Mouse (Mus musculus): ENCODE results near the gene Setd3. TPM values are rescaled to one million over a fixed set of nuclear protein-coding genes. Genes with fewer than 3 reads are reported as not detected.
A peak's percentile ranks its signal among the peaks of the same experiment; 100 is the strongest.

The Setd3 gene
- polyA plus RNA-seq, 1 experiment from 2014 or later = 49.1 TPM

DNA sequence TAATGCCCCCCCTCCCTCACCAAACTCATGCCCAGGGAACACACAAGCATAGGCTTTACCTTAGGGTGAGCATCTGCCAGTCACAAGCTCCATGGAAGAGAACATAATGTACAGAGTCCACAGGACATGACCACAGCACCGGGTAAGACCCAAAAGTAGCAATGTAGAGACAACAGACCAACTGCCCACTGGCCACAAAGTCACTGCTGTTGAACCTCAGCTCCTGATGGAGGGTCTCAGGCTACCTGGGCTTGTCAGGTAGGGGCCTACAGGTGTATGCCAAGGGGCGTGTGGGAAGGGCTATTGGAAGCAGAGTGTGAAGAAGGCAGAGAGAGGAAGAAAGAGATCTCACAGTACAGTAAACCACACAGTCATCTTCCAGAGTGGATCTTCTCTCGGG, 111.9 kb downstream of the Setd3 start:
- 78% methylated on average over 3 of the region's 3 CpGs for WGBS
- Histone ChIP-seq H3K4me2 (replicated peaks; ENCODE audit: low read depth) (no peak overlapping the region), H3K4me1 (replicated peaks; ENCODE audit: control insufficient read depth, insufficient read depth, low read length) (no peaks in the 10 kb centered on the region), H3K27me3 (replicated peaks; ENCODE audit: control insufficient read depth, insufficient read depth, low read length) (no peaks in the 10 kb centered on the region), H3K9me3 (ENCODE audit: control insufficient read depth) (no peaks in the 10 kb centered on the region), H3K9ac (ENCODE audit: low read depth, low read length) (no peak overlapping the region), H3K27ac (ENCODE audit: low read depth, low read length) (no peak overlapping the region), H3K36me3 (ENCODE audit: control insufficient read depth, insufficient read depth) (no peaks in the 10 kb centered on the region), H3K4me3 (ENCODE audit: low read depth, low read length) (no peak overlapping the region)
- ATAC-seq = no peak
- TF ChIP-seq CTCF (IDR thresholded peaks at IDR 0.05; ENCODE audit: low read depth) = no peak

DNA sequence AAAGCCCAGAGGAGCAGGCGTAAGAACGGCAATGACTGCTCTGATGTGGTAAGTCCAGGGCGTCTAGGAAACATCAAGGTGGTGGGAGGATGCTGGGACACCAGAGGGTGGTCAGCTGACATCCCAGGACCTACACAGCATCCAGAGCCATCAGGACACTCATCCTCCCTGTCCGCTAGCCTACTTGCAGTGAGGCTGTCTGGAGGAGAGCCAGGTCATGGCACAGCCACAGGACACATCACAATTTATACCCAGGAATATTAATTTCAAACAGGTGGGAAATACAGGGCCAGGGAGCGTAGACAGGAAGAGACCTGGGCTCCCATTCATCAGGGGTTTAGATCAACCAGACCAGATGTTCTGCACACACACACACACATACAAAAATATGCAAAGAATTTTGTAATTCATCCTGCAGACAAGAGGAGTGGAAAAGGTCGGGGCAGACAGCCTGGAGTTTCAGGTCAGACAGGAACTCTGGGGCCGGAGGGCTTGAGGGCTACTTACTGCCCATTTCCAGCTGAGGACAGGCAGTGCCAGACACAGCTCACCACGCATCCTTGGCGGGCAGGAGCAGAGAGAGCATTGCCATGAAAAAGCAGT, 114.6 kb downstream of the Setd3 start:
- Histone ChIP-seq H3K9me3 (ENCODE audit: control insufficient read depth) (no peaks in the 10 kb centered on the region), H3K4me2 (replicated peaks; ENCODE audit: low read depth) (no peak overlapping the region), H3K9ac (ENCODE audit: low read depth, low read length) (no peak overlapping the region), H3K36me3 (ENCODE audit: control insufficient read depth, insufficient read depth) (no peaks in the 10 kb centered on the region), H3K4me1 (replicated peaks; ENCODE audit: control insufficient read depth, insufficient read depth, low read length) (no peaks in the 10 kb centered on the region), H3K4me3 (ENCODE audit: low read depth, low read length) (no peak overlapping the region), H3K27me3 (replicated peaks; ENCODE audit: control insufficient read depth, insufficient read depth, low read length) (no peaks in the 10 kb centered on the region), H3K27ac (ENCODE audit: low read depth, low read length) (no peak overlapping the region)
- no peak for ATAC-seq
- WGBS = 71% methylated on average over 9 of the region's 9 CpGs
- TF ChIP-seq CTCF (IDR thresholded peaks at IDR 0.05; ENCODE audit: low read depth) = no peak

DNA sequence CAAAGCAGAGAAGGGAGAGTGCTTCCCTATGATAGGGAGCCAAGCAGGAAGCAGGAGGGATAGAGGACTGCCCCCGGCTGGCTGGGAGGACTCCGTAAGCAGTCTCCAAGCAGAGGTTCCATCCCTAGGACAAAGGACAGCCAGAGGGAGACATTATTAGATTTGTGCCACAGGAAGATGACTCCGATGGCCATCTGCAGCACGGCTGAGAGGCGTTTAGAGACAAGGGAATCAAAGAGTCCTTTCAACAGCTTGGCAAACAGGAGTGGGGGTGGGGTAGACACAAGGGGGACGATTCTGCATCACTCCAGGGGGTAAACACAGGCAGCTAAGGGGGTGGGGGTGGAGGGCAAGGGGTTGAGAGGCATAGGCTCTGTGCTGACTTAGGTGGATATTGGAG, 115.1 kb downstream of the Setd3 start:
- no peak for ATAC-seq
- WGBS = 56% methylated on average over 6 of the region's 6 CpGs
- no peaks in the 10 kb centered on the region for H3K9me3 ChIP-seq (ENCODE audit: control insufficient read depth)

DNA sequence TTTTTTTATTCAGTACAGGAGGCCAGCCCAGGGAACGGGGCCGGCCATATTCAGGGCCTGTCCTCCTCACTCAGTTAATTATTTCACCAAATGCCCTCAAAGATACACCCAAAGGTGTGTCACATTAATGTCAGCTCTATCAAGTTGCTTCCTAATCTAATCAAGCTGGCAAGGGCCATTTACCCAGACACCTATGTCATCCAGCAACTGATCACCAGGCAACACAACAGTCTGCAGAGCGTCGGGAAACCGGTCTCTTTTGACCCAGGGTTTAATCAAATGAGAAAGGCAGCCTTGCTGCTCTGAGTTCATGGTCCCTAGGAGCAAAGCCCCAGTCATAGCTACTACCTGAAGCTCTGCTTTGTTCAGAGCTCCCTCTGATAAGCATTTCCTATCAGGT, 117.0 kb downstream of the Setd3 start:
- no peak overlapping the region for H3K27ac ChIP-seq (ENCODE audit: low read depth, low read length)
- ATAC-seq = peak; percentile 23; the same call in 1 of the 2 replicates

More for the DNA sequence above, 115.1 kb downstream of the Setd3 start:
- H3K4me1 ChIP-seq (replicated peaks; ENCODE audit: control insufficient read depth, insufficient read depth, low read length) = no peaks in the 10 kb centered on the region
- TF ChIP-seq CTCF (IDR thresholded peaks at IDR 0.05; ENCODE audit: low read depth) = no peak
- no peak overlapping the region for H3K4me2 ChIP-seq (replicated peaks; ENCODE audit: low read depth)
- H3K36me3 ChIP-seq (ENCODE audit: control insufficient read depth, insufficient read depth) = no peaks in the 10 kb centered on the region
- no peak overlapping the region for H3K9ac ChIP-seq (ENCODE audit: low read depth, low read length)
- H3K4me3 ChIP-seq (ENCODE audit: low read depth, low read length) = no peak overlapping the region
- no peak overlapping the region for H3K27ac ChIP-seq (ENCODE audit: low read depth, low read length)
- no peaks in the 10 kb centered on the region for H3K27me3 ChIP-seq (replicated peaks; ENCODE audit: control insufficient read depth, insufficient read depth, low read length)

DNA sequence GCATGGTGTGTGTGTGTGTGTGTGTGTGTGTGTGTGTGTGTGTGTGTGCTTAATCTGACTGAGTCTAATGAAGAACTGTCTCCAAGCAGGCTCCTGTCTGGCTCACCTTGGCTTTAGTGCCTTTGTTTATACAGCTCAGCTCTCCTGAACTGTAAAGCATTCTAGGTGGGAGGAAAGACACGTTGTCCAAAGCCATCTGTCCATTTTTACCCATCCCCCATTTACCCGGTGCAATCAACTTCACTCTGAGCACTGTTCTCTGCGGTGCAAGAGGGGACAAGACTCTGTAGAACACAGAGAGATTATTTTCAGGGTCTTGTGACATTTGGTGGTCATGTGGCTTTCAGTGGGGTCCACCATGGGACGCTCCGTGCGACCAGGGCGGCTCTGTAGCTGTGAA, 117.5 kb downstream of the Setd3 start:
- Histone ChIP-seq H3K4me3 (ENCODE audit: low read depth, low read length) (no peak overlapping the region), H3K4me1 (replicated peaks; ENCODE audit: control insufficient read depth, insufficient read depth, low read length) (no peaks in the 10 kb centered on the region), H3K9me3 (ENCODE audit: control insufficient read depth) (no peaks in the 10 kb centered on the region), H3K36me3 (ENCODE audit: control insufficient read depth, insufficient read depth) (no peaks in the 10 kb centered on the region), H3K27me3 (replicated peaks; ENCODE audit: control insufficient read depth, insufficient read depth, low read length) (no peaks in the 10 kb centered on the region), H3K9ac (ENCODE audit: low read depth, low read length) (no peak overlapping the region), H3K4me2 (replicated peaks; ENCODE audit: low read depth) (peak overlapping the region; percentile 17; the same call in 1 of the 2 replicates), H3K27ac (ENCODE audit: low read depth, low read length) (no peak overlapping the region)
- ATAC-seq = no peak
- no peak for TF ChIP-seq CTCF (IDR thresholded peaks at IDR 0.05; ENCODE audit: low read depth)
- 68% methylated on average over 7 of the region's 7 CpGs for WGBS

More for the DNA sequence above, 117.0 kb downstream of the Setd3 start:
- no peaks in the 10 kb centered on the region for H3K4me1 ChIP-seq (replicated peaks; ENCODE audit: control insufficient read depth, insufficient read depth, low read length)
- H3K36me3 ChIP-seq (ENCODE audit: control insufficient read depth, insufficient read depth) = no peaks in the 10 kb centered on the region
- 51% methylated on average over 5 of the region's 5 CpGs for WGBS
- H3K4me3 ChIP-seq (ENCODE audit: low read depth, low read length) = no peak overlapping the region
- no peaks in the 10 kb centered on the region for H3K27me3 ChIP-seq (replicated peaks; ENCODE audit: control insufficient read depth, insufficient read depth, low read length)
- no peak overlapping the region for H3K9ac ChIP-seq (ENCODE audit: low read depth, low read length)
- H3K4me2 ChIP-seq (replicated peaks; ENCODE audit: low read depth) = peak overlapping the region; percentile 17; the same call in 1 of the 2 replicates
- TF ChIP-seq CTCF (IDR thresholded peaks at IDR 0.05; ENCODE audit: low read depth) = no peak
- H3K9me3 ChIP-seq (ENCODE audit: control insufficient read depth) = no peaks in the 10 kb centered on the region

Other genes with a start within 250 kb of the Setd3 start
- 5.2 TPM in 2 replicates for gene Bcl11b, start 175.7 kb downstream of the Setd3 start, polyA plus RNA-seq (2015; fragmentation: Nextera tagmentation; extraction: Ambion mirVana)
- 3.0 and 3.3 TPM in 2 replicates for gene Ccnk, start 265 bp upstream of the Setd3 start, polyA plus RNA-seq (2015; fragmentation: Nextera tagmentation; extraction: Ambion mirVana)
- gene Ccdc85c, start 96.1 kb upstream of the Setd3 start, polyA plus RNA-seq (2015; fragmentation: Nextera tagmentation; extraction: Ambion mirVana) = 10.1 and 12.0 TPM in 2 replicates
- 0.20 TPM in 2 replicates for gene Hhipl1, start 127.0 kb upstream of the Setd3 start, polyA plus RNA-seq (2015; fragmentation: Nextera tagmentation; extraction: Ambion mirVana)
- gene Cyp46a1, start 155.1 kb upstream of the Setd3 start, polyA plus RNA-seq (2015; fragmentation: Nextera tagmentation; extraction: Ambion mirVana) = 0.85 and 0.86 TPM in 2 replicates
- 27.8 and 32.9 TPM in 2 replicates for gene Eml1, start 191.6 kb upstream of the Setd3 start, polyA plus RNA-seq (2015; fragmentation: Nextera tagmentation; extraction: Ambion mirVana)

Data from intestine, postnatal 0 days (tissue).